Mouse (Mus musculus): ENCODE results near the gene Calcoco2. TPM values are rescaled to one million over a fixed set of nuclear protein-coding genes. Genes with fewer than 3 reads are reported as not detected.

The Calcoco2 gene
- total RNA-seq, 2 experiments from 2014 or later: not detected

- ATAC-seq (replicated peaks; ENCODE audit: poor library complexity, severe bottlenecking): no peak
Measured at GRCm38 (mm10) chr11:96087981-96088380, 23.8 kb downstream of the Calcoco2 start.

- no peak for ATAC-seq (replicated peaks; ENCODE audit: poor library complexity, severe bottlenecking)
Measured at GRCm38 (mm10) chr11:96082682-96083081, 29.1 kb downstream of the Calcoco2 start.

GRCm38 (mm10) chr11:96080736-96081135 lies 31.0 kb downstream of the Calcoco2 start:
- no peak for ATAC-seq (replicated peaks; ENCODE audit: poor library complexity, severe bottlenecking)

- ATAC-seq (replicated peaks; ENCODE audit: poor library complexity, severe bottlenecking): no peak
Measured at GRCm38 (mm10) chr11:96076221-96077105, 35.3 kb downstream of the Calcoco2 start.

- ATAC-seq (replicated peaks; ENCODE audit: poor library complexity, severe bottlenecking): peak; percentile 92
Measured at GRCm38 (mm10) chr11:96075509-96076220, 36.1 kb downstream of the Calcoco2 start, which contains the start of gene Atp5g1. Gene Atp5g1 (minus strand): TSS chr11:96075670.

- ATAC-seq (replicated peaks; ENCODE audit: poor library complexity, severe bottlenecking): no peak
Measured at GRCm38 (mm10) chr11:96075177-96075508, 36.6 kb downstream of the Calcoco2 start.

GRCm38 (mm10) chr11:96074351-96075176 lies 37.2 kb downstream of the Calcoco2 start:
- no peak for ATAC-seq (replicated peaks; ENCODE audit: poor library complexity, severe bottlenecking)

- no peak for ATAC-seq (replicated peaks; ENCODE audit: poor library complexity, severe bottlenecking)
Measured at GRCm38 (mm10) chr11:96073295-96073993, 38.3 kb downstream of the Calcoco2 start.

GRCm38 (mm10) chr11:96071013-96071412 lies 40.8 kb downstream of the Calcoco2 start:
- ATAC-seq (replicated peaks; ENCODE audit: poor library complexity, severe bottlenecking): no peak

- ATAC-seq (replicated peaks; ENCODE audit: poor library complexity, severe bottlenecking): no peak
Measured at GRCm38 (mm10) chr11:96070353-96070752, 41.4 kb downstream of the Calcoco2 start.

GRCm38 (mm10) chr11:96068231-96068630 lies 43.5 kb downstream of the Calcoco2 start:
- no peak for ATAC-seq (replicated peaks; ENCODE audit: poor library complexity, severe bottlenecking)

- peak; percentile 98 for ATAC-seq (replicated peaks; ENCODE audit: poor library complexity, severe bottlenecking)
Measured at GRCm38 (mm10) chr11:96065215-96065911, 46.4 kb downstream of the Calcoco2 start, which contains the start of gene Ube2z. Gene Ube2z (minus strand): TSS chr11:96065388.

GRCm38 (mm10) chr11:96064521-96065214 lies 47.1 kb downstream of the Calcoco2 start:
- ATAC-seq (replicated peaks; ENCODE audit: poor library complexity, severe bottlenecking): peak; percentile 64

- no peak for ATAC-seq (replicated peaks; ENCODE audit: poor library complexity, severe bottlenecking)
Measured at GRCm38 (mm10) chr11:96058309-96058708, 53.5 kb downstream of the Calcoco2 start.

GRCm38 (mm10) chr11:96050854-96051253 lies 60.9 kb downstream of the Calcoco2 start:
- no peak for ATAC-seq (replicated peaks; ENCODE audit: poor library complexity, severe bottlenecking)

GRCm38 (mm10) chr11:96049939-96050338 lies 61.8 kb downstream of the Calcoco2 start:
- no peak for ATAC-seq (replicated peaks; ENCODE audit: poor library complexity, severe bottlenecking)

All from granulocyte monocyte progenitor cell, adult 5-6 weeks (primary cell).